Mouse (Mus musculus) forebrain, embryonic 16.5 days (tissue): ENCODE data around the gene Tenm4. TPM values are rescaled to one million over a fixed set of nuclear protein-coding genes. Genes with fewer than 3 reads are reported as not detected.

Experiments
- ATAC-seq: fragments of 200-750 bp; cut with Nextera tagmentation; 2 replicates; pipeline ENCODE4 v1.8.0; 2017; ENCODE audit warnings: mild to moderate bottlenecking, moderate library complexity
- H3K27ac ChIP-seq: fragments of 300-500 bp; sonication (generic); 2 replicates; pipeline ENCODE4 v1.5.1; 2014; ENCODE audit warnings: low read length, control low read depth
- H3K27me3 ChIP-seq: fragments of 300-500 bp; sonication (generic); replicated peaks from 2 replicates; pipeline ENCODE4 v1.6.1; 2014; ENCODE audit warnings: low read length; ENCODE audit not compliant: control insufficient read depth, insufficient read depth
- H3K36me3 ChIP-seq: fragments of 300-500 bp; sonication (generic); 2 replicates; pipeline ENCODE4 v1.6.1; 2014; ENCODE audit not compliant: control insufficient read depth, insufficient read depth
- H3K4me1 ChIP-seq: fragments of 300-500 bp; sonication (generic); replicated peaks from 2 replicates; pipeline ENCODE4 v1.6.1; 2014; ENCODE audit warnings: low read length; ENCODE audit not compliant: control insufficient read depth, insufficient read depth
- H3K4me2 ChIP-seq: fragments of 300-500 bp; sonication (generic); 2 replicates; pipeline ENCODE4 v1.6.1; 2014; ENCODE audit warnings: mild to moderate bottlenecking, low read length, control low read depth
- H3K4me3 ChIP-seq: fragments of 300-500 bp; sonication (generic); replicated peaks from 2 replicates; pipeline ENCODE4 v1.5.1; 2014; ENCODE audit warnings: mild to moderate bottlenecking, low read length, control low read depth
- H3K9ac ChIP-seq: fragments of 300-500 bp; sonication (generic); replicated peaks from 2 replicates; pipeline ENCODE4 v1.6.1; 2014; ENCODE audit warnings: low read depth, low read length, control low read depth
- H3K9me3 ChIP-seq: fragments of 300-500 bp; sonication (generic); 2 replicates; pipeline ENCODE4 v1.6.1; 2016; ENCODE audit warnings: low read length; ENCODE audit not compliant: control insufficient read depth
- whole genome bisulfite sequencing: fragments of 180-500 bp; shearing (Covaris S2); extraction: QIAGEN DNeasy Blood & Tissue Kit; methylation state at CpG from one replicate; pipeline ENCODE4 v1.1.7; 2014; 5-methylcytosine and 5-hydroxymethylcytosine counted together
- polyA plus RNA-seq: library from polyadenylated mRNA; unstranded; fragments of >200 nt; fragmentation: Nextera tagmentation; extraction: Ambion mirVana; gene quantifications from 2 replicates; pipeline ENCODE4 v1.2.1, GENCODE M21; 2015

Gene Tenm4
- polyA plus RNA-seq, 1 experiment from 2014 or later: 105 TPM

DNA sequence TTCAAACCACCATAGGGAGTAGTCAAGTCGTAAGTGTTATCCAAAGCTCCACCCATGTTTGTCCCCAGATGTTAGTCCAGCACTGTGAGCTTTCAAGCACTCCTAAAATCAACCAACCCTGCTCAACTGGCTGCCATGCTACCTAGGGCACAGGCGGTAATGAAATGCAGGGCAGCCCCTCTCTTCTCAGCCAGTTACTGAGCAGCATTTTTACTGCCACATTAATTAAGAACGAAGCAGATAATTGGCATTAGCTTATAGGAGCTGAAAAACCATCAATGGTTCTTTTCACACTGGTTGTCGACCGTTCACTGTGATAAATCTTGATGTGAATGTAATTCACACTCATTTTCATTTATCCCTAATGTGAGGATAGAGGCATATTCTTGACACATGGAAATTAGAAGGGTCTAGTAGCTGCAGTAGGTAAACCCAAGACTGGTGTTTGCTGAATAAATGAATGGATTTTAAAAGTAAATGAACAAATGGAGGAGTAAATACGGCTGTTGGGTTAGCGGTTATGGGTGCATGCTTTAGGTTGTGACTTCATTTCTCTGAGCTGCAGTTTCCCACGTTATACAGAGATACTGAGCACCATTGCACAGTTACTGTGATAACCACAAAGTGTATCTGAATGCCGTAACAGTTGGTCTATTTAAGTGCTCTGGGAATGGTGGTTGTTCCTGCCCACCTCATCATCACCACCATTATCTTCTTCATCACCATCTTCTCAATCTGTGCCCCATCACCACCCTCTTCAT lies 424.7 kb downstream of the Tenm4 start:
- H3K9ac ChIP-seq: no peak overlapping the region
- no peaks in the 10 kb centered on the region for H3K36me3 ChIP-seq
- no peak overlapping the region for H3K4me2 ChIP-seq
- H3K27me3 ChIP-seq: no peaks in the 10 kb centered on the region
- ATAC-seq: peak; percentile 72
- no peaks in the 10 kb centered on the region for H3K9me3 ChIP-seq
- WGBS: 16% methylated on average over 9 of the region's 9 CpGs
- H3K4me1 ChIP-seq: peaks cover 20% of the 10 kb centered on the region
- peak overlapping the region; percentile 54 for H3K27ac ChIP-seq
- no peak overlapping the region for H3K4me3 ChIP-seq

DNA sequence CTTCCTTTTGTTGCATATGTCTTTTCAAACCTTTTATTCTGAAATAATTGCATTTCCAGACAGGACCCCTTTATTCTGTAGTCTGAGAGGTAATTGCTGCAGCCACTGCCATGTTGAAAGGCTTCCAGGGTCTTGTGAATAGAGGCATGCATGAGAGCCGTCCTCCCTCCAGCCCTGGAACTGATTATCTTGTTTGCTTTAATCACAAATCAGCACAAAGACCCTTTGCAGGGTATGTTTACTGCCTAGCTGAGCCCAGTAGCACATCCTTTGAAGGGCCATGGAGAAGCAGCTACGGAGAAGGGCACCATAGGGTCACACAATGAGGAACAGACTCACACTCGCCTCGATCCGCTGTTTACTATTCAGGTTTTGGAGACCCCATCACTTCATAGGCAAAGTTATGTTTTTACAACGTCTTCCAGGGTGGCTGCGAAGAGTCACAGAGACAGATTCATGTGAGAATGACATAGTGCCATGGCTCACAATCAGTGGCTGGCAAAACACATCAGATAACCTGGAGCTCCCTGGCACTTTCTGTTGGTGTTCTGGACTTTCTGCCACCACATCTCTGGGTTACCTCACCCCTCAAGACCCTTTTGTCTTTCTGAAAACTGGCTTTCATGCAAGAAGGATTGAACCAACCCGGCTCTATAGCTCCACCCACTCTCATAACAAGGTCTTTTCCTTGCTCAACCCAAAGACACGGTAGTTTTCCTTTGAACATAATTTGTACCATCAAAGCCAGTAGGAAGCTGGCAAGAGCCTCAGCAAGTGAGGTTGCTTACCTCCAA lies 425.6 kb downstream of the Tenm4 start:
- Histone ChIP-seq H3K27me3 (no peaks in the 10 kb centered on the region), H3K9ac (no peak overlapping the region), H3K4me2 (no peak overlapping the region), H3K9me3 (no peaks in the 10 kb centered on the region), H3K4me3 (no peak overlapping the region), H3K36me3 (no peaks in the 10 kb centered on the region), H3K27ac (peak overlapping the region; percentile 45; the same call in 1 of the 2 replicates), H3K4me1 (peaks cover 20% of the 10 kb centered on the region)
- peak; percentile 75 for ATAC-seq
- WGBS: 8% methylated on average over 9 of the region's 9 CpGs

DNA sequence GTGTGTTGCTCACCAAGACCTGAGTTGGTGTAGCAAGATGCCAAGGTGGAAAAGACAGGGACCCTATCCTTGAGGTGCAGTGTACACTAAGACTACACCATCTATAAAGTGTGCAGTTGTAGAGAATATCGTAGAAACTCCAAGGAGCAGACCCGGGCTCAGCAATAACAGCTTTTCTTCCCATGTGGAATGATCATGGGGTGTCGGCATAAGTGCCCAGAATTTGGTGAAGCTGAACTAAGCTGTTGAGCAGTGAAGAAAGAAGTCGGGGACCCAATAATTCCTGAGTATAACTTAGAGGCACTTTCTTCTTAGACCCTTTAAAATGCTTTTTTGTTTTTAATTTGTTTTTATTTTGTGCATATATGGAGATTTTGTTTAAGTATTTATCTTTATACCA lies 426.8 kb downstream of the Tenm4 start:
- 86% methylated on average over 4 of the region's 4 CpGs for WGBS
- Histone ChIP-seq H3K27me3 (no peaks in the 10 kb centered on the region), H3K36me3 (no peaks in the 10 kb centered on the region), H3K9ac (no peak overlapping the region), H3K4me2 (no peak overlapping the region), H3K9me3 (no peaks in the 10 kb centered on the region), H3K4me3 (no peak overlapping the region), H3K4me1 (peaks cover 20% of the 10 kb centered on the region), H3K27ac (no peak overlapping the region)
- no peak for ATAC-seq

DNA sequence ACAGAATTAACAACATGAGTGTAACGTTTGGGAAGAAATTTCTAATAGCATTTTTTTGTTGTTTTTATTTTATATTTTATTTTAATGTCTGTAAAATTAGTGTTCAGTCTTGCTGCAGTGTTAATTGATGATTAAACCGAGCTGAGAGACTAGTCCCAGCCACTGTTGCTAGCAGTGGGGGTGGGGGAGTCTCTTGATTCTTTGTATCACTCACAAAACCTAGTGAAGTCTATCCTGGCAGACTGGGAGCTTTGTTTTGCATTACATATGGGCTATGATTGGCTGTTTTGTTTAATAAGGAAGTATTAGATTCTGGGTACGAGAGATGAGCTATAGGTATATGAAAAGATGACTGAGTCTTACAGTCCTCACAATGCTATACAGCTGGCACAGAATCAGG lies 428.0 kb downstream of the Tenm4 start:
- Histone ChIP-seq H3K27ac (no peak overlapping the region), H3K9me3 (no peaks in the 10 kb centered on the region), H3K4me3 (no peak overlapping the region), H3K9ac (no peak overlapping the region), H3K36me3 (no peaks in the 10 kb centered on the region), H3K4me1 (peaks cover 20% of the 10 kb centered on the region), H3K27me3 (no peaks in the 10 kb centered on the region), H3K4me2 (no peak overlapping the region)
- ATAC-seq: no peak
- 37% methylated on average over 3 of the region's 3 CpGs for WGBS

DNA sequence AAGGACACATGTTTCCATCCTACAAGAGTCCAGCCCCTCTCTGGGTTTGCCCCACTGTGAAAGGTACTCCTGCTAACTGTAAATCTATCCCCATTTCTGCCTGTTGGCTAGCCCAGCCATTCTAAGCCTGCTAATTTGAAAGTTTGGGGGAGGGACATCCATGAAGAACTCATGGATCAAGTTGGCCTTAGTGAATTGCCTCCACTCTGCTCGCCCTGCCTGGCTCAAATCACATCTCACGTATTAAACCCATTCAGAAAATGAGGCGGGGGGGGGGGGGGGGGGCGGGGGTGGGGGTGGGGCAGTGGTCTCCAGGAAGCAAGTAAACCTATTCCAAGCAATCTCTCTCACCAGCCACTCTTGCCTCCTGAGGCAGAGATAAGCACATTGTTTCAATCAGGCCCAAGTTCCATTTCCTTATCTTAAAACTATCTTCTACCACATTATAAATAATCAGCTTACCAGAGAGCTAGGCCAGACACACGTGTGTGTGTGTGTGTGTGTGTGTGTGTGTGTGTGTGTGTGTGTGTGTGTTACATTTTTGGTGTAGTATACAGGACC lies 429.4 kb downstream of the Tenm4 start:
- peaks cover 17% of the 10 kb centered on the region for H3K4me1 ChIP-seq
- 61% methylated on average over 2 of the region's 5 CpGs for WGBS
- H3K4me3 ChIP-seq: no peak overlapping the region
- H3K36me3 ChIP-seq: no peaks in the 10 kb centered on the region
- H3K27me3 ChIP-seq: no peaks in the 10 kb centered on the region
- H3K27ac ChIP-seq: no peak overlapping the region
- ATAC-seq: no peak
- no peaks in the 10 kb centered on the region for H3K9me3 ChIP-seq
- H3K4me2 ChIP-seq: no peak overlapping the region
- no peak overlapping the region for H3K9ac ChIP-seq

DNA sequence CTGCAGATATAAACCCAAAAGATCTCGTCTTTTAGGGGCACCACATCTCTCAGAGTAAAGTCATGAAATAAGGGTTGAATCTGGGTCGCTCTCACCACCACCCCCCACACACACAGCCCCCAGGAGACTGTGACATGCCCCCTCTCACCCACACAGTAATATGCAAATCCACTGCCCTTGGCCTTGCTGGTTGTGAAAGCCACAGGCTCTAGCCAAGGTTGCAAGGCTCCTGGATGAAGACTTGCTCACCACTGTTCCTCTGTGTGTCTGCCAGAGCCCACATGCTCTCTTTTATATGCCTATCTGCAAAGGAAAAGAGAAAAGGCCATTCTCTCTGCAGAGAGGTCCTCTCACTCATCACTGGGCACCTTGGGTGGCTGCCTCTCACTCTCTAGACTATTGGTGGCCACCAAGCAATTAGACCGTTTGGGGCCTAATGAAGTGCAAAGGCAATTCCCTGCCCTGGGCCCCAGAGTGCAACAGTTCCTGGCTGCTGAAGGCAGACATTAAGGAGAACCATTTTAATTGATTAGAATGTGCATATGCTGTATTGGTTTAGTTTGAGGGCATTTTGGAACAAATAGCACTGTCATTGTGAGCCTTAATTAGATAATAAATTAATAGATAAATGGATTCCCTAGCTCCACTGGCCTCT lies 433.2 kb downstream of the Tenm4 start:
- Histone ChIP-seq H3K4me3 (no peak overlapping the region), H3K9ac (no peak overlapping the region), H3K36me3 (no peaks in the 10 kb centered on the region), H3K4me1 (no peaks in the 10 kb centered on the region), H3K9me3 (no peaks in the 10 kb centered on the region), H3K27me3 (no peaks in the 10 kb centered on the region), H3K4me2 (no peak overlapping the region), H3K27ac (no peak overlapping the region)
- peak; percentile 54 for ATAC-seq
- 56% methylated on average over 3 of the region's 3 CpGs for WGBS

DNA sequence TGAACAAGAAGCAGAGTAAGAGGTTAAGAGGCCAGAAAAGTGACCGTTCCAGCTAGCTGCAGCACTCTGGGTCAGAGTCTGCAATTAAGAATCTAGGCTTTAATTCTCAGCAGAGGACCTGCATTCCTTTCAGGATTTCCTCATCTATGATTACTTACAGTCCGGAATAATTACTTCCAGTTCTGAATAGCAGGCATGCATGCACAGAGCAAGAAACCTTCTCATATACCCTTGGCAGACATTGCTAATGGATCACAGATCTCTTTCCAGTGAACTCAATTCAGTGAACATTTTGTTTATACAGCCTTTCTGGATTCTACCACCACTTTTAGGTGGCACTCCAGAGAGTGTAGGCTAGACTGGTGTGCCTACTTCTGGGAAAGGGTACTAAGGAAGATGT lies 434.3 kb downstream of the Tenm4 start:
- Histone ChIP-seq H3K36me3 (no peaks in the 10 kb centered on the region), H3K27me3 (no peaks in the 10 kb centered on the region), H3K4me2 (no peak overlapping the region), H3K4me3 (no peak overlapping the region), H3K27ac (no peak overlapping the region), H3K9me3 (no peaks in the 10 kb centered on the region), H3K4me1 (no peaks in the 10 kb centered on the region), H3K9ac (no peak overlapping the region)
- no peak for ATAC-seq
- WGBS: 18% methylated on average over 2 of the region's 2 CpGs

DNA sequence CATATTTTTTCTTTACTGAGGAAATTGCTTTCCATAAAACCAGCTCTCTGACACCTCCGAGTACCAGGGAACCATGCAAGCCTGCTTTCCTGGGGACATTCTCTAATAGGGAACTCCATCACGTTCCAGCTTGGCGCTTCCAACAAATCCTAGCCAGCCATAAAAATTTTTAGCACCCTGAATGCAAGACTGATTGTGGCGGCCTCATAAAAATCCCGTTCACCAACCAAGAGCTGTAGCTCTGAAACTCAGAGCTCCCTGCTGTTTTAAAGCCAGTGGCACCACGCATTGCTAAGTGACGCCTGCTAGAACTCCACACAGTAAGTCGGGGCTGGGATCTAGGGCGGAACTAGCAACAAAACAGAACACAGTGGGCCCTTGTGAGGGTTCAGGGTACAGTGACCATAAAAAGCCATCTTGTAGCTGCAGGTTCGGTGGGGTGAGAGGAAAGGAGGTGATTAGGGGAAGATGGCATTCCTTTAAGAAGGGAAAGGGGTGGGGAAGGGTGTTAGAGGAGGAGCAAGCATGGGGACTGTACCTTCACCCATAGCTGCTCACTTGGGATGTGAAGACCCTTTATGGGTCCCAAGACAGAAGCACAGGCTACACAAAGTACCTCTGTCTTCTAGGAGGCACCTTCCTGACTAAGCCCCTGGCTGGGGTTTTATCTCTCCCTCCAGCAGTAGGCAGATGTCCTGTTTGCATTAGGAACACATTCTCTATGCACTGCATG lies 439.0 kb downstream of the Tenm4 start:
- Histone ChIP-seq H3K4me2 (no peak overlapping the region), H3K27me3 (no peaks in the 10 kb centered on the region), H3K36me3 (no peaks in the 10 kb centered on the region), H3K9ac (no peak overlapping the region), H3K4me3 (no peak overlapping the region), H3K4me1 (no peaks in the 10 kb centered on the region), H3K27ac (no peak overlapping the region), H3K9me3 (no peaks in the 10 kb centered on the region)
- 64% methylated on average over 10 of the region's 10 CpGs for WGBS
- no peak for ATAC-seq
